Mouse (Mus musculus): ENCODE results near the gene Tbc1d5. TPM values are rescaled to one million over a fixed set of nuclear protein-coding genes. Genes with fewer than 3 reads are reported as not detected.
"Not testable (repeated sequence)": the region's sequence is repeated elsewhere in the genome, so short reads cannot be mapped to it uniquely, and the experiment has no call there.

The Tbc1d5 gene
- polyA plus RNA-seq, 1 experiment from 2014 or later = 49.6 TPM

DNA sequence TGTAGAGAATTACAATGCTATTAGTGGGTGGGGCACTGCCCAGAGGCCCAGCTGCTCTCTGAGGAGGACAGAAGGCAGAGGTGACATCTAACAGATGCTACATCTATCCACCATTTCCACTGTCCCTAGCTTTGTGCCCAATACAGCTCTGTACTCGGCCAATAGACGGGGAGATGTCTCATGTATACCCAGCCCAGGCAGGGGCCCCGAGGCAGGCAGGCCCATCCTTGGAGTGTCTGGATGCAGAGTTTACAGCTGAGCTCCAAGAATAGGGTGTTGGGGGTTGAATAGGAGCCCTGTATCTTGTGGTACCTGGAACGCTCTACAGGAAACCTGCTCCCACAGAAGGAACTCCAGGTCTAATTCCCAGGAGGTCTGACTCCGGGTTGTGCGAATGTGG lies 444.4 kb downstream of the Tbc1d5 start:
- no peak overlapping the region for H3K4me3 ChIP-seq (ENCODE audit: inconsistent target)
- H3K36me3 ChIP-seq (ENCODE audit: inconsistent target) = no peaks in the 10 kb centered on the region
- 68% methylated on average over 5 of the region's 6 CpGs for WGBS (ENCODE audit: missing documents)
- peak overlapping the region; percentile 92 for H3K27ac ChIP-seq
- H3K79me2 ChIP-seq (ENCODE audit: inconsistent target) = no peaks in the 10 kb centered on the region

GRCm38 (mm10) chr17:50733390-50733789 lies 445.8 kb downstream of the Tbc1d5 start:
- 98% methylated on average over 7 of the region's 7 CpGs for WGBS (ENCODE audit: missing documents)
- H3K27ac ChIP-seq = no peak overlapping the region
- H3K4me3 ChIP-seq (ENCODE audit: inconsistent target) = no peak overlapping the region
- H3K36me3 ChIP-seq (ENCODE audit: inconsistent target) = no peaks in the 10 kb centered on the region
- no peaks in the 10 kb centered on the region for H3K79me2 ChIP-seq (ENCODE audit: inconsistent target)

DNA sequence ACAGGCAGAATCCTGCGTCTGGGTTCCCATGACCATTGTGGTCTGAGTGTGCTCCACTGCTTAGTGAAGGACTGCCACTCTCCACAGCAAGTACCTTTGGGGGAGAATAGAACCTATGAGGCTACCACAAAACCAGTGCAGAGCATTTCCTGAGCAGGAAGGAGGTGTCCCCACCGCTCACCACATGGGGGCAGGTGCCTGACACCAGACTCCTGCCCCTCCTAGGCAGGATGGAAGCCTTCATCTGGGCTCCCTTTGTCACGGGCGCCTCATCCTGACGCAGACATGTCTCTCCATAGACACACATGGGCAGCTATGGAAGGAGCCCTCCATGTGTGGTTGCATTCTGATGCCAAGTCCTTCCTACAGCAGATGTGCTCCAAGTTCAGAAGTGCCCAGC lies 447.3 kb downstream of the Tbc1d5 start:
- no peak overlapping the region for H3K27ac ChIP-seq
- H3K4me3 ChIP-seq (ENCODE audit: inconsistent target) = no peak overlapping the region
- WGBS (ENCODE audit: missing documents) = 88% methylated on average over 5 of the region's 5 CpGs
- no peaks in the 10 kb centered on the region for H3K79me2 ChIP-seq (ENCODE audit: inconsistent target)
- H3K36me3 ChIP-seq (ENCODE audit: inconsistent target) = no peaks in the 10 kb centered on the region

DNA sequence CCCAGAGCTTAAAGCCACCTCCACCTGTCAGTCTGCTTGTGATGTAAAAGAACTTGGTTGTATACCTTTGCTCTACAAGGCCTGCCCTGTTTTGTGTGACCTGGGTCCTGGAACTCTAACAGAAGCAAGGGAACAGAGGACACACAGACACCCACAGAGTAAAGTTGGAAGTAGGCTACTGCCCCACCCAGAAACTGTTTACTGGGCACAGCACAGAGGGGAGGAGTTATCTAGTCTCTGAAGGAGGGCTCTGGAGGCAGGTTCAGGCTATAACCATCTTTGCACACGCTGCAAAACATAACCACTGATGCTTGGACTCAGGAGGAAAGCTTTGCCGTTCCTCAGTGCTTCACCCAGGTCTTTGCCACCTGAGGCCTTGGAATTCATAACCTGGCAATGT lies 448.3 kb downstream of the Tbc1d5 start:
- H3K79me2 ChIP-seq (ENCODE audit: inconsistent target) = no peaks in the 10 kb centered on the region
- 75% methylated on average over 2 of the region's 2 CpGs for WGBS (ENCODE audit: missing documents)
- H3K27ac ChIP-seq = peak overlapping the region; percentile 82
- H3K36me3 ChIP-seq (ENCODE audit: inconsistent target) = no peaks in the 10 kb centered on the region
- H3K4me3 ChIP-seq (ENCODE audit: inconsistent target) = no peak overlapping the region

DNA sequence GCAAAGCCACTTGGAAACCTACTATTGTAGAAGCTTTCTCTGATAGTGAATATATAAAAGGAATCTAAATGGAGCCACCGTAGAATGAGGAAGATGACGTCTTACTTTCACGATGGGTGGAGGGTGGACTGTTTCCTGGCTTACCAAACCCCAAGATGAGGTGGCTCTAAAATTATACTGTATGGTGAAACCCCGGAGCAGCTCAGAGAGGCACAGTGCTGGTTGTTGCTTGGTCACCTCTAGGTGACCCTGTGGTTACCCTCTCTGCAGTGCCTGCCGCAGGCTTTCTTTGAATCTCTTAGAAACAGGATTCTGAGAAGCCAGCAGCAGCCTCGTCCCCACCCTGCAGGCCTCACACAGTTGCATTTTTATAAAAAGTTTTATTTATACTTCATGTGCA lies 449.6 kb downstream of the Tbc1d5 start:
- WGBS (ENCODE audit: missing documents) = 3% methylated on average over 6 of the region's 6 CpGs
- Histone ChIP-seq H3K79me2 (ENCODE audit: inconsistent target) (no peaks in the 10 kb centered on the region), H3K36me3 (ENCODE audit: inconsistent target) (no peaks in the 10 kb centered on the region), H3K27ac (peak overlapping the region; percentile 82), H3K4me3 (ENCODE audit: inconsistent target) (no peak overlapping the region)

DNA sequence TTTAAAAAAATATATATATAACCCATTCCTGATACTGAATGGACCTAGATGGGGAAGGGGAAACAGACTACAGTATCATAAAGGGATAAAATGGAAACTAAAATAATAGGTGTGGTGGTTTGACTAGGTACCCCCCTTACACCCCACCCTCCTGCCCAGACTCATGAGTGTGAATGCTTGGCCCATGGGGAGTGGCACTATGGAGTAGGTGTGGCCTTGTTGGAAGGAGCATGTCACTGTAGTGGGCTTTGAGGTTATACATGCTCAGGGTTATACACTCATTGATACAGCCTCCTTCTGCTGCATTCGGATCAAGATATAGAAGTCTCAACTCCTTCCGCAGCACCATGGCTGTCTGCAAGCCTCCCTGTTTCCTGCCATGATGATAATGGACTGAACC lies 450.1 kb downstream of the Tbc1d5 start:
- Histone ChIP-seq H3K36me3 (ENCODE audit: inconsistent target) (no peaks in the 10 kb centered on the region), H3K4me3 (ENCODE audit: inconsistent target) (no peak overlapping the region), H3K79me2 (ENCODE audit: inconsistent target) (no peaks in the 10 kb centered on the region), H3K27ac (peak overlapping the region; percentile 82)
- WGBS (ENCODE audit: missing documents) = 100% methylated on average over 2 of the region's 2 CpGs

DNA sequence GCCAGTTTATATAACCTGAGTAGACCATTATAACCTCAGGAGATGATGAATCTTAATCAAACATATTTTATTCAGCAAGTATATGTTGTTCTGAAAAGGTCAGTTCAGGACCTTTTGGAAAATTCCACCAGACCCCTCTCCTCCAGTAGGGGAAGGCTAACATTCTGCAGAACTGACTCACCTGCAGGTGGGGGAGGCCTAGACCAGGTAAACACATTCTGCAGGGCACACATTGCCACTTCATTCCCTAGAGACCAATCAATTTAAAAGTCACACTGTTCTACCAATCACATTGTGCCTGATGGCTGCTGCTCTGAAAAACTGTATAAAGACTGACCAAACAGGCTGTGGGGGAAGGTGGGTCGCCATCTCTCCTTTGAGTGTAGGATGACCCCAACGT lies 452.9 kb downstream of the Tbc1d5 start:
- no peaks in the 10 kb centered on the region for H3K36me3 ChIP-seq (ENCODE audit: inconsistent target)
- WGBS (ENCODE audit: missing documents) = 100% methylated on average over 2 of the region's 2 CpGs

DNA sequence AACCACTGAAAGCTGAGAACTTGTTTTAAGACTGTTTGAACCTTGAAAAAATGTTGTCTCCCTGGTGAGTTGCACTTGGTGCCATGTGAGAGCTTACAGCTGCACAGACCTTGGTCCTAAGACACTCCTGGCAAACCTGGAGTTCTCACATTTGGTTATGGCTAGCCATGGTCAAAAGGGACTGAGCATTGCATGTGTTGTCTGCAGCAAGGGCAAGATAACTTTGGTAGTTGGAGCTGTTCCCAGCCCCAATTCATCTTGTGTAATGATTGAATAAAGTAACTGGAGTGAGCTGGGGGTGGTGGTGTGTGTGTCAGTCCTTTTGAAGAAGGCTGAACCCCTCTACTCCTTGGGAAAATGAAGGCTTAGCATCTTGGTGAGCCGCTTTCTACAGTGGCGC lies 454.8 kb downstream of the Tbc1d5 start:
- Histone ChIP-seq H3K27ac (no peak overlapping the region), H3K79me2 (ENCODE audit: inconsistent target) (no peaks in the 10 kb centered on the region), H3K36me3 (ENCODE audit: inconsistent target) (no peaks in the 10 kb centered on the region), H3K4me3 (ENCODE audit: inconsistent target) (no peak overlapping the region)
- 100% methylated on average over 2 of the region's 2 CpGs for WGBS (ENCODE audit: missing documents)

More for the DNA sequence above, 452.9 kb downstream of the Tbc1d5 start:
- no peak overlapping the region for H3K27ac ChIP-seq
- H3K4me3 ChIP-seq (ENCODE audit: inconsistent target) = no peak overlapping the region
- no peaks in the 10 kb centered on the region for H3K79me2 ChIP-seq (ENCODE audit: inconsistent target)

GRCm38 (mm10) chr17:50717586-50717985 lies 461.6 kb downstream of the Tbc1d5 start:
- WGBS (ENCODE audit: missing documents) = 91% methylated on average over 5 of the region's 5 CpGs
- Histone ChIP-seq H3K79me2 (ENCODE audit: inconsistent target) (no peaks in the 10 kb centered on the region), H3K36me3 (ENCODE audit: inconsistent target) (no peaks in the 10 kb centered on the region), H3K4me3 (ENCODE audit: inconsistent target) (no peak overlapping the region), H3K27ac (no peak overlapping the region)

GRCm38 (mm10) chr17:50710497-50711222 lies 468.5 kb downstream of the Tbc1d5 start:
- Histone ChIP-seq H3K4me3 (ENCODE audit: inconsistent target) (no peak overlapping the region), H3K36me3 (ENCODE audit: inconsistent target) (no peaks in the 10 kb centered on the region), H3K27ac (no peak overlapping the region), H3K79me2 (ENCODE audit: inconsistent target) (no peaks in the 10 kb centered on the region)
- WGBS (ENCODE audit: missing documents) = 98% methylated on average over 5 of the region's 7 CpGs

- H3K36me3 ChIP-seq (ENCODE audit: inconsistent target); H3K27ac ChIP-seq; H3K4me3 ChIP-seq (ENCODE audit: inconsistent target); H3K79me2 ChIP-seq (ENCODE audit: inconsistent target): not testable (repeated sequence)
- WGBS (ENCODE audit: missing documents) = 2% methylated on average over 16 of the region's 39 CpGs
Observed at GRCm38 (mm10) chr17:50698410-50698809, 480.7 kb downstream of the Tbc1d5 start.

DNA sequence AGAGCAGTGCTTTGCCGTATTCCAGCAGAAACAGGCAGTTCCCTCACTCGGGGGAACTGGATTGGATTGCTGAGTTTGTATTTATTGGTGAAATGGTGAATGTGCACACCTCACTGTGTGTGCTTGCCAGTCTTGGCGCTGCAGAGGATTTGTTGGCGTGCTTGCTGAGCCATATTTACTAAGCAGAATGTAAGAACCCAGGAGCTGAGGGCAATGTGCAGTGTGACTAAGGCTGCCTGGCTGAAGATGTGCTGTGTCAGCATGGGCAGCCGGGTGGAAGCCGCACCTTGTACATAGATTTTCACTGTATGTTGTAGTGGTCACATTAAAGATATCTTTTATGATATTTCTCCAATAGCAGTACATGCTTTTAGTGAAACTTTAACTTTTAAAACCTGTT lies 491.0 kb downstream of the Tbc1d5 start:
- no peaks in the 10 kb centered on the region for H3K79me2 ChIP-seq (ENCODE audit: inconsistent target)
- peaks cover 36% of the 10 kb centered on the region for H3K36me3 ChIP-seq (ENCODE audit: inconsistent target)
- 98% methylated on average over 5 of the region's 6 CpGs for WGBS (ENCODE audit: missing documents)
- H3K27ac ChIP-seq = no peak overlapping the region
- H3K4me3 ChIP-seq (ENCODE audit: inconsistent target) = no peak overlapping the region

DNA sequence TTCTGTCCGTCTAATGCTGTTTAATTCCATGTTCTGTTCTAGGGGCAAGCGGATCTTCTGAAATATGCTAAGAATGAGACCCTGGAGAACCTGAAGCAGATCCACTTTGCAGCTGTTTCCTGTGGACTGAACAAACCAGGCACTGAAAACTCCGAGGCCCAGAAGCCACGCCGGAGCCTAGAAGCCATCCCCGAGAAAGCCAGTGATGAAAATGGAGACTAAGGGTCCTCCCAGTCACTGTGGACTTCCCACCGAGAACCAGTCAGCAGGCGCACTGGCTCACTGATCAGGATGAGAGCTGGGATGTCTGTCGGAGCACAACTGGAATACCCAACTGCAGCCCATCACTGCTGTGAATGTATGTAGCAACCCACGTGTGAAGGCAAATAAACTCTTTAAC lies 491.5 kb downstream of the Tbc1d5 start:
- Histone ChIP-seq H3K36me3 (ENCODE audit: inconsistent target) (peaks cover 36% of the 10 kb centered on the region), H3K4me3 (ENCODE audit: inconsistent target) (no peak overlapping the region), H3K79me2 (ENCODE audit: inconsistent target) (no peaks in the 10 kb centered on the region), H3K27ac (no peak overlapping the region)
- WGBS (ENCODE audit: missing documents) = 96% methylated on average over 10 of the region's 10 CpGs

GRCm38 (mm10) chr17:50684960-50685645 lies 494.0 kb downstream of the Tbc1d5 start:
- 98% methylated on average over 6 of the region's 7 CpGs for WGBS (ENCODE audit: missing documents)
- H3K27ac ChIP-seq = no peak overlapping the region
- no peak overlapping the region for H3K4me3 ChIP-seq (ENCODE audit: inconsistent target)
- peaks cover 44% of the 10 kb centered on the region for H3K36me3 ChIP-seq (ENCODE audit: inconsistent target)
- H3K79me2 ChIP-seq (ENCODE audit: inconsistent target) = no peaks in the 10 kb centered on the region
